Comparison of ENCODE assay signal across 22 mouse cellular contexts in genomic region chr8:90938352-90938930, GRCm38 (mm10).
DNase-seq lines count a peak whose midpoint lies in the region; ATAC-seq lines count a peak whose summit lies in the region.
"Had no signal": no experiment of that assay in that cellular context is flagged by ENCODE, and none has a peak within 500 bp of the region (broad histone marks: within the 10 kb centered on the region; RNA-seq: fewer than 3 reads in every experiment).

No protein-coding gene starts in this region.

- no peaks in the 10 kb centered on the region for H3K4me1 ChIP-seq in stomach, embryonic 16.5 days (ENCODE audit: control insufficient read depth, insufficient read depth, low read length)
- no peaks in the 10 kb centered on the region for H3K4me1 ChIP-seq in midbrain, embryonic 11.5 days (ENCODE audit: control insufficient read depth, insufficient read depth, low read length)
- H3K4me1 ChIP-seq: embryonic facial prominence, embryonic 10.5 days had no signal

- H3K4me3 ChIP-seq in macrophage (ENCODE audit: inconsistent target), result no peak overlapping the region
- H3K4me3 ChIP-seq in stomach, embryonic 16.5 days (replicated peaks; ENCODE audit: low read length), result no peak overlapping the region
- no peak overlapping the region for H3K4me3 ChIP-seq in midbrain, embryonic 11.5 days (ENCODE audit: low read depth, low read length)
- H3K4me3 ChIP-seq: embryonic facial prominence, embryonic 10.5 days; heart, embryonic 13.5 days had no signal

- no peak overlapping the region for H3K4me2 ChIP-seq in stomach, embryonic 16.5 days (ENCODE audit: low read depth, low read length)
- no peak overlapping the region for H3K4me2 ChIP-seq in midbrain, embryonic 11.5 days
- H3K4me2 ChIP-seq: heart, embryonic 13.5 days had no signal

- H3K79me2 ChIP-seq in macrophage (ENCODE audit: inconsistent target), result peaks cover 47% of the 10 kb centered on the region; the same call in 1 of the 2 replicates

- ATAC-seq in common myeloid progenitor, adult 5-6 weeks (replicated peaks; ENCODE audit: low read depth, poor library complexity, severe bottlenecking), result peak; percentile 57
- ATAC-seq in stomach, embryonic 16.5 days (ENCODE audit: insufficient read depth, low FRiP score), result peak; percentile 82; the same call in 1 of the 2 replicates
- ATAC-seq in midbrain, embryonic 11.5 days (ENCODE audit: low FRiP score), result no peak
- ATAC-seq: CD4-positive, CD25-positive, alpha-beta regulatory T cell, adult 4 months had no signal

- no peaks in the 10 kb centered on the region for H3K36me3 ChIP-seq in macrophage (ENCODE audit: inconsistent target)
- H3K36me3 ChIP-seq in stomach, embryonic 16.5 days (ENCODE audit: control insufficient read depth, insufficient read depth, low read length), result no peaks in the 10 kb centered on the region
- no peaks in the 10 kb centered on the region for H3K36me3 ChIP-seq in midbrain, embryonic 11.5 days (ENCODE audit: control insufficient read depth, insufficient read depth, low read length)

- peak overlapping the region; percentile 64 for H3K27ac ChIP-seq in macrophage
- H3K27ac ChIP-seq in stomach, embryonic 16.5 days (ENCODE audit: low read length), result peak overlapping the region; percentile 77
- no peak overlapping the region for H3K27ac ChIP-seq in midbrain, embryonic 11.5 days (ENCODE audit: low read depth, low read length)
- H3K27ac ChIP-seq: embryonic facial prominence, embryonic 10.5 days; heart, embryonic 13.5 days; liver, embryonic 14.5 days had no signal

- no peaks in the 10 kb centered on the region for H3K9me3 ChIP-seq in stomach, embryonic 16.5 days (replicated peaks; ENCODE audit: control insufficient read depth, low read length)
- no peaks in the 10 kb centered on the region for H3K9me3 ChIP-seq in midbrain, embryonic 11.5 days (ENCODE audit: control insufficient read depth, low read length)
- H3K9me3 ChIP-seq: embryonic facial prominence, embryonic 10.5 days; heart, embryonic 13.5 days had no signal

- no peaks in the 10 kb centered on the region for H3K27me3 ChIP-seq in stomach, embryonic 16.5 days (ENCODE audit: control insufficient read depth, insufficient read depth, low read length)
- H3K27me3 ChIP-seq in midbrain, embryonic 11.5 days (ENCODE audit: control insufficient read depth, insufficient read depth, low read length), result no peaks in the 10 kb centered on the region
- H3K27me3 ChIP-seq: heart, embryonic 13.5 days had no signal

- no peak overlapping the region for H3K9ac ChIP-seq in stomach, embryonic 16.5 days (ENCODE audit: low read length)
- no peak overlapping the region for H3K9ac ChIP-seq in midbrain, embryonic 11.5 days (ENCODE audit: low read length)
- H3K9ac ChIP-seq: heart, embryonic 13.5 days; liver, embryonic 14.5 days had no signal

- peak; percentile 27 for DNase-seq in embryo, embryonic 10 days (ENCODE audit: low spot score)
- no peak for DNase-seq in embryo, embryonic 10.5 days (ENCODE audit: low spot score)
- DNase-seq in midbrain, embryonic 11.5 days (ENCODE audit: low spot score, missing footprints), result no peak
- DNase-seq in MN1 (ENCODE audit: low spot score), result no peak
- no peak for DNase-seq in ovary, postnatal 36 days (ENCODE audit: low spot score)
- DNase-seq: adrenal gland, postnatal 25 days; cerebellum, adult 18-20 months; cerebellum, postnatal 25 days; gastrocnemius, postnatal 10 days; heart, adult 18-20 months; kidney, adult 8-10 months; kidney, postnatal 14 days; left cerebral cortex, postnatal 4 days; lung, postnatal 10 days; spleen, adult 18-20 months had no signal

- 84% methylated on average over 4 of the region's 4 CpGs for WGBS in macrophage (ENCODE audit: missing documents)
- 68% methylated on average over 4 of the region's 4 CpGs for WGBS in stomach, embryonic 16.5 days
- WGBS in midbrain, embryonic 11.5 days, result 61% methylated on average over 4 of the region's 4 CpGs
